Mouse (Mus musculus): ENCODE data around the gene Kat7. TPM values are rescaled to one million over a fixed set of nuclear protein-coding genes. Genes with fewer than 3 reads are reported as not detected.

Gene Kat7
- polyA plus RNA-seq, 1 experiment = 51.1 TPM

DNA sequence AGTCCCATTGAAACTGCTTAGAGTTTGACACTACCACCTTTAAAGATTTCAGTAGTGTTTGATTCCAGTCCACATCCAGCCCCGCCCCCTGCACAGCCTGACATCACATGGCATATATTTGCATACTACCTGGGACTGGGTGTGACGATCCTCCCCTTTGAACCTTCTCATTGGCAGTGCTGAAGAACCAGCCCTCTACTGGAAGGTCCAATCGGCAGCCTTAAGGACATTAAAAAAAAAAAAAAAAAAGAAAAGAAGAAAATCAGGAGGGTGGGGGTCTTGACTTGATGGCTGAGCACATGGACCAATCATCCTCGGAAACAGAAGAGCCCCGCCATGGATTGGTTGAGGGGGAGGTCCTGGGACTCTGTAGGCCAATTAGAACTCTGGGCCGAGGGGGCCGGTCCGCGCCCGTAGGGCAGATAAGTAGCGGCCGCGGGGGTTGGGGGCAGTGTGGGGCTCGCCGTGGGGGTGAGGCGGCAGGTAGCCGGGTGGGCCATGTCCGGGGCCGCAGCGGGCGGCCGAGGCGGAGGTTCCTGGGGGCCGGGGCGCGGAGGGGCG lies 26.6 kb upstream of the Kat7 start, which contains the start of gene Fam117a:
Gene Fam117a (plus strand): TSS at position 451 of the 561 bp plus-strand sequence.
- no peak for TF ChIP-seq POLR2A (IDR thresholded peaks at IDR 0.05; ENCODE audit: extremely low read depth, insufficient read depth, low read length)
- TF ChIP-seq CTCF (IDR thresholded peaks at IDR 0.05; ENCODE audit: extremely low read depth, insufficient read depth, low read length) = no peak
- Histone ChIP-seq H3K4me3 (ENCODE audit: insufficient read depth, low read length) (peak within 1 kb of the TSS; percentile 47), H3K4me1 (ENCODE audit: control insufficient read depth, insufficient read depth, low read length) (peaks cover 2% of the 10 kb centered on the region; the same call in 1 of the 2 replicates), H3K27ac (ENCODE audit: insufficient read depth, low read length) (no peak within 1 kb of the TSS)

DNA sequence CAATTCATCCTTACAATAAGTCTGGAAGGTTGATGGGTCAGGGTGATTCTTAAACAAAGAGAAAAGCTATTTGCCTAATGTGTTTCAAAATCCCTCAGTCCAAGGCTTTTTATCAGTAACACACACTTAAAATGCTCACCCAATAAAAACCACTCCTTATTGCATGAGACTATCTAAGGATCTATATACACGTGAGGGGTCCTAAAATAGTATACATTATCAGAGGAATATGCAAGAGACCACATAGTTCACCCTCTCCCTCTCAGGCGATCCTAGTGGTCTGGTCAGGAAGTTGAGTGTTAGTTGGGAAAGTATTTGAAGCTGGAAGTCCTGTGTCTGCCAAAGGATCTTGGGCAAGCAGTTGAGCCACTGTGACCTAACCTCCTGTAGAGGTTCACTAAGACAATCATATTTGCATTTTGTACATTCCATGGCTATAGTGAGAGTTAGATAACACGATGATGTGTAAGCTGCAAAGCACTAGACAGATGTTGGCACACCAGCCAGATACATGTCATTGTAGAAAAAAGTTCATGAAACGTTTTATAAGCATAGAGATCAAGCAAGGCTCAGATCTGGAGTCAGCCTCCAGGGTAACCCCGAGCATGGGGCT lies 24.5 kb upstream of the Kat7 start:
- TF ChIP-seq CTCF (IDR thresholded peaks at IDR 0.05; ENCODE audit: extremely low read depth, insufficient read depth, low read length) (no peak), POLR2A (IDR thresholded peaks at IDR 0.05; ENCODE audit: extremely low read depth, insufficient read depth, low read length) (no peak)

DNA sequence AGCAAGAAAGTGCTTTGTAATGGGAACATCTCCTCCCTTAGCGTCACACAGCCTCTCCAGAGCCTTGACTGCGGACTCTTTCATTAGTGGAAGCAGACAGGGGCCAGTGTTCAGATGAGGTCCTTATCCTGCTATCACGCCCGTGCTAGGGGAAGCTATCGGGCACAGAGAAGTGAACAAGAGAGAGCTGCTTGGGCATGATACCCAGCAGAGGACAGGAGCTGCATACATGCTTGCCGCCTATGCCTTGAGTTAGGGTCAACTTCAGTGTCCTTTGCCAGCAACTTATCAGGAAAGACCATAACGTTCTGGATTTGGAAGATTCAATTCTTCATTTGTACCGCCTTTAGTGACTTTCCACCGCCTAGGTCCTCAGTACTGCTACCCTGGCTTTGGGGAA lies 23.8 kb upstream of the Kat7 start:
- Histone ChIP-seq H3K4me3 (ENCODE audit: insufficient read depth, low read length) (no peak overlapping the region), H3K27ac (ENCODE audit: insufficient read depth, low read length) (no peak overlapping the region), H3K4me1 (ENCODE audit: control insufficient read depth, insufficient read depth, low read length) (peaks cover 2% of the 10 kb centered on the region; the same call in 1 of the 2 replicates)
- TF ChIP-seq POLR2A (IDR thresholded peaks at IDR 0.05; ENCODE audit: extremely low read depth, insufficient read depth, low read length) = no peak
- no peak for TF ChIP-seq CTCF (IDR thresholded peaks at IDR 0.05; ENCODE audit: extremely low read depth, insufficient read depth, low read length)

More for the DNA sequence above, 24.5 kb upstream of the Kat7 start:
- Histone ChIP-seq H3K27ac (ENCODE audit: insufficient read depth, low read length) (no peak overlapping the region), H3K4me3 (ENCODE audit: insufficient read depth, low read length) (no peak overlapping the region), H3K4me1 (ENCODE audit: control insufficient read depth, insufficient read depth, low read length) (peaks cover 2% of the 10 kb centered on the region; the same call in 1 of the 2 replicates)

DNA sequence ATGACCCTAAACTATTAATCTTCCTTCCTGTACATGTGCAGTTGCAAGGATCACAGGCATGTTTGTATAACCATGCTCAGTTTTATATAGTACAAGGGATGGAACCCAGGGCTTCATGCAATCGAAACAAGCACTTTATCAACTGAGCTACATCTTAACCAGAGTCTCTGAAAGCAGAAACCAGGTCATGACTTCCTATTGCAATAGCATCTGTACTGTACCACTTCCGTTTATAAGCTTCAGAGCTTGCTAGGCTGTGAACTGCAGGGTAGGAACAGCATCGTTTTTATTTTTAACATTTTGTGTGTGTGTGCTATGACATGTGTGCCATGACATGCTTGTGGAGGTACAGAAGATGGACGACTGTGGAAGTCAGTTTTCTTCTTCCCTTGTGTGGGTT lies 23.2 kb upstream of the Kat7 start:
- TF ChIP-seq POLR2A (IDR thresholded peaks at IDR 0.05; ENCODE audit: extremely low read depth, insufficient read depth, low read length) = no peak
- no peak for TF ChIP-seq CTCF (IDR thresholded peaks at IDR 0.05; ENCODE audit: extremely low read depth, insufficient read depth, low read length)
- H3K4me1 ChIP-seq (ENCODE audit: control insufficient read depth, insufficient read depth, low read length) = peaks cover under 1% of the 10 kb centered on the region; the same call in 1 of the 2 replicates
- H3K27ac ChIP-seq (ENCODE audit: insufficient read depth, low read length) = no peak overlapping the region
- H3K4me3 ChIP-seq (ENCODE audit: insufficient read depth, low read length) = no peak overlapping the region

DNA sequence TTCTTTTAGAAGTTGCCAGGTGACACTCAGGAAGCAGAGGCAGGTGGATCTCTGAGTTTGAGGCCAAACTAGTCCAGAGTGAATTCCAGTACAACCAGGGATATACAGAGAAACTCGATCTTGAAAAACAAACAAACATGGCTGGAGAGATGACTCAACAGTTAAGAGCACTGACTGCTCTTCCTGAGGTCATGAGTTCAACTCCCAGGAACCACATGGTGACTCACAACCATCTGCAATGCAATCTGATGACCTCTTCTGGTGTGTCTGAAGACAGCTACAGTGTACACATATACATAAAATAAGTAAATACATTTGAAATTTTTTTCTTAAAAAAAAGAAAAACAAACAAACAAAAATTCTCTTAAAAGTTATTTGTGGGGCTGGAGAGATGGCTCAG lies 20.6 kb upstream of the Kat7 start:
- TF ChIP-seq POLR2A (IDR thresholded peaks at IDR 0.05; ENCODE audit: extremely low read depth, insufficient read depth, low read length) = no peak
- TF ChIP-seq CTCF (IDR thresholded peaks at IDR 0.05; ENCODE audit: extremely low read depth, insufficient read depth, low read length) = no peak
- Histone ChIP-seq H3K4me3 (ENCODE audit: insufficient read depth, low read length) (no peak overlapping the region), H3K27ac (ENCODE audit: insufficient read depth, low read length) (no peak overlapping the region), H3K4me1 (ENCODE audit: control insufficient read depth, insufficient read depth, low read length) (no peaks in the 10 kb centered on the region)

DNA sequence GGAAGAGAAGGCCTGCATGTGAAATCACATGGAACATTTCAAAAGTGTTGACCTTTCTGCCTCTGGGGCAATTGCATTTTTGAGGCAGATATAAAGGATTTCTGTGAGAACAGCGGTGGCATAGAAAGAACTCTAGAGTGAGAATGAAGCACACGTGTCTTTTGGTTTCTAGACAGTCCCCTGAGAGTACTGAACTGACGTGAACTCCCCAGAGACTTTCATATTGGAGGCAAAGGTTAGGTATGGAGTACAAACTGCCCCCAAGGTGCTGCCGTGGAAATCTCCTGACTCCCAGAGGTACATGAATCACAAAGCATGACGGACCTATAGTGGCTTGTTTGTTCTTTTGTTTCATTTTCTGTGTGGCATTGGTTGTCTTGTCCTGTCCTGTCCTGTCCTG lies 18.6 kb upstream of the Kat7 start:
- Histone ChIP-seq H3K4me3 (ENCODE audit: insufficient read depth, low read length) (no peak overlapping the region), H3K27ac (ENCODE audit: insufficient read depth, low read length) (no peak overlapping the region), H3K4me1 (ENCODE audit: control insufficient read depth, insufficient read depth, low read length) (no peaks in the 10 kb centered on the region)
- TF ChIP-seq POLR2A (IDR thresholded peaks at IDR 0.05; ENCODE audit: extremely low read depth, insufficient read depth, low read length) = no peak
- no peak for TF ChIP-seq CTCF (IDR thresholded peaks at IDR 0.05; ENCODE audit: extremely low read depth, insufficient read depth, low read length)

DNA sequence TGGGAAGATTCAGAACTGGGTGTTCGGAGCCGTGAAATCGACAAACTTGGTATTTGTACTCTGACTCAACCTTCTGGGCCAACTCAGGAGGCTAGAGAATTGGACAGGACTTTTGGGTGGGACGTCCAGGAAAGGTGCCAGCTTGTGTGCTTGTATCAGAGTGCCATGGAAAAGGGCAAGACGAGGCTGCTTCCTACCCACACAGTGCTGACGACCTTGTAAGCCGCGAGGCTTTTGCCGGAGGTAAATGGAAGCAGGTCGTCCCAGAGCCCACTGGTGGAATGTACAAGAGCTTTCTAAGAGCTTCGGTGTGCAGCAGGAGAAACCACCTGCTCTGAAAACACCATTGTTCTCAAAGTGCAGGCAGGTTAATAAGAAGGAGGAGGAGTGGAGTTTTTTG lies 16.2 kb upstream of the Kat7 start:
- no peak overlapping the region for H3K4me3 ChIP-seq (ENCODE audit: insufficient read depth, low read length)
- TF ChIP-seq POLR2A (IDR thresholded peaks at IDR 0.05; ENCODE audit: extremely low read depth, insufficient read depth, low read length) (no peak), CTCF (IDR thresholded peaks at IDR 0.05; ENCODE audit: extremely low read depth, insufficient read depth, low read length) (no peak)
- H3K27ac ChIP-seq (ENCODE audit: insufficient read depth, low read length) = no peak overlapping the region
- no peaks in the 10 kb centered on the region for H3K4me1 ChIP-seq (ENCODE audit: control insufficient read depth, insufficient read depth, low read length)

DNA sequence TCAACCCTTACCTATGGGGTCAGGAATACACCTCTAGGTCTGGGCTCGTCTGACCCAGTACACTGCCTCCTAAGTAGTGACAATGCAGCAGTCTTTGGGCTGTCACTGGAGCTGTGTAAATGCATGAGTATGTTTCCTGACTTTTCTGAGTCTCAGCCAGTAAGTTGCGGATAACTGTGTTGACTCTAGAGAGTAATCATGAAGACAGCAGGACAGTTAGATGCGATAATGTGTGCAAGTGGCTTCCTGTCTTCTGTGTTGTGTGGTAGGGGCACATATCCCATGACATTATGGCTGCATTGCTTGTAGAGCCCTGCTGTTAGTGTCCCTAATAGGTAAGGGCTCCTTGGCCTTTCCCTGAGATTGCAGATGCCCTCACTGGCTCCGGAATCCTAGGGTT lies 15.8 kb upstream of the Kat7 start:
- no peak overlapping the region for H3K27ac ChIP-seq (ENCODE audit: insufficient read depth, low read length)
- TF ChIP-seq CTCF (IDR thresholded peaks at IDR 0.05; ENCODE audit: extremely low read depth, insufficient read depth, low read length) (no peak), POLR2A (IDR thresholded peaks at IDR 0.05; ENCODE audit: extremely low read depth, insufficient read depth, low read length) (no peak)
- H3K4me1 ChIP-seq (ENCODE audit: control insufficient read depth, insufficient read depth, low read length) = no peaks in the 10 kb centered on the region
- H3K4me3 ChIP-seq (ENCODE audit: insufficient read depth, low read length) = no peak overlapping the region

DNA sequence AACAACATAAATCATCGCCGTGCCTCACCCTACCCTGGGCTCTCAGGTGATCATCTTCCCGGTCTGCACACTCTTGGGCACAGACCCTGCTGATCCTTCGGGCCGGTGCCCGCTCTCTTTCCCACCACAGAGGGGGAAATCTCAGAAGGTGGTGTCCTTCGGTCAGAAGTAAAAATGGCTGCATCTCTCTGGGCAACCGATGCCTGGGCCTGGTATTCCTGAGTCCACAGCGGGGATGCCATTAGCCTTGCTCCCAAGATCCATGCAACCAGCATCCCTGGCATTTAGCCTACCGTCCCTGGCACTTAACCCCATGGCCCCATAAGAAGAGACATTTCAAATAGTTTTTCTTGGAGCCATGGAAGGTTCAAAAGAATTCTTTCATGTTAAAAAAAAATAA lies 14.1 kb upstream of the Kat7 start:
- Histone ChIP-seq H3K4me3 (ENCODE audit: insufficient read depth, low read length) (no peak overlapping the region), H3K27ac (ENCODE audit: insufficient read depth, low read length) (no peak overlapping the region), H3K4me1 (ENCODE audit: control insufficient read depth, insufficient read depth, low read length) (no peaks in the 10 kb centered on the region)
- TF ChIP-seq CTCF (IDR thresholded peaks at IDR 0.05; ENCODE audit: extremely low read depth, insufficient read depth, low read length) = no peak
- no peak for TF ChIP-seq POLR2A (IDR thresholded peaks at IDR 0.05; ENCODE audit: extremely low read depth, insufficient read depth, low read length)

DNA sequence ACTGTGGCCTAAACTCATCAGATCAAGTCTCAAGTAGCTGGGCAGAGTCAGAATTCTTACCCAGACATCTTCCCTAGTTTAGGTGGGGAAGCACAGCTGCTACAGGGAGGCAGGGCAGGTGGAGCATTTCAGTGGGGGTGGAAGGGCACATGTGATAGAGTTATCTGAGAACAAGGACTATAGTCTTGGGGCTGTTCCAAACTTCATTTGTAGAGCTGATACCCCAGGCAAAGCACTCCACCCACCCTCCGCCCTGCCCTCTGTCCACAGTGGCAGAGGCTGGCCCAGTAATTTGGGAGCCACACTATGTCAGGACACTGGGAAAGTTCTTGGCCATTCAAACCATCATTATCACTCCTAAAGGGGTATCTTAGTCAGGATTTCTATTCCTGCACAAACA lies 10.0 kb upstream of the Kat7 start:
- Histone ChIP-seq H3K4me3 (ENCODE audit: insufficient read depth, low read length) (no peak overlapping the region), H3K4me1 (ENCODE audit: control insufficient read depth, insufficient read depth, low read length) (no peaks in the 10 kb centered on the region), H3K27ac (ENCODE audit: insufficient read depth, low read length) (no peak overlapping the region)
- no peak for TF ChIP-seq POLR2A (IDR thresholded peaks at IDR 0.05; ENCODE audit: extremely low read depth, insufficient read depth, low read length)
- no peak for TF ChIP-seq CTCF (IDR thresholded peaks at IDR 0.05; ENCODE audit: extremely low read depth, insufficient read depth, low read length)
